Mouse (Mus musculus): ENCODE results near the gene Nupr1l. TPM values are rescaled to one million over a fixed set of nuclear protein-coding genes. Genes with fewer than 3 reads are reported as not detected.
"Not testable (repeated sequence)": the region's sequence is repeated elsewhere in the genome, so short reads cannot be mapped to it uniquely, and the experiment has no call there.

Nupr1l gene
- under 1 TPM; 0.57 to 0.83 TPM for total RNA-seq (2021)
- long read RNA-seq, experiment 1, partial matches to known transcripts, result 0 of 3 reads
- long read RNA-seq, experiment 1, other reads (novel, unspliced or antisense), result 0 of 3 reads
- long read RNA-seq, experiment 2, result 0 reads

GRCm38 (mm10) chr5:129908242-129908965 is at the start of gene Nupr1l:
Gene Nupr1l (plus strand): TSS chr5:129908540.
- peak; percentile 90 to 91 for DNase-seq
- intact Hi-C loops (cut with DNase I), result no loop called here

DNA sequence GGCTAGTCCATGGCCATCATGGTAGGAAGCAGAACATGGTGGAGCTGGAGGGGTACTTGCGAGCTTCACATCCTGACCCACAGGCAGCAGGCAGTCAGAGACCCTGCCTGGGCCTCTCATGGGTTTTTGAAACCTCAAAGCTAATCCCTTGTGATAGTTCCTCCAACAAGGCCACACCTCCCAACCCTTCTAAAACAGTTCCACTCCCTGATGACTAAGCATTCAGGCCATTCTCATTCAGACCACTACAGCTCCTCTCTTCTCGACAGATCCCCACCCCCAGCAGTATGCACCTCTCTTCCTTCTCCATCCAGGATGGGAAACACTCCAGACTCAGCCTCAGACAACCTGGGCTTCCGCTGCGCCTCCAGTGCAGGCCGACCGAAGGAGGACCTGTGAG is 46.0 kb upstream of the Nupr1l start:
- intact Hi-C loops (cut with DNase I), result no loop called here

GRCm38 (mm10) chr5:129864467-129864866 is 43.9 kb upstream of the Nupr1l start:
- DNase-seq, result peak; percentile 51 to 58
- intact Hi-C loops (cut with DNase I), result loop anchor here (2.0 kb wide), 1 partner anchor 14 kb away; no protein-coding TSS in a partner anchor

More for the DNA sequence above, 46.0 kb upstream of the Nupr1l start:
- DNase-seq, result no peak

DNA sequence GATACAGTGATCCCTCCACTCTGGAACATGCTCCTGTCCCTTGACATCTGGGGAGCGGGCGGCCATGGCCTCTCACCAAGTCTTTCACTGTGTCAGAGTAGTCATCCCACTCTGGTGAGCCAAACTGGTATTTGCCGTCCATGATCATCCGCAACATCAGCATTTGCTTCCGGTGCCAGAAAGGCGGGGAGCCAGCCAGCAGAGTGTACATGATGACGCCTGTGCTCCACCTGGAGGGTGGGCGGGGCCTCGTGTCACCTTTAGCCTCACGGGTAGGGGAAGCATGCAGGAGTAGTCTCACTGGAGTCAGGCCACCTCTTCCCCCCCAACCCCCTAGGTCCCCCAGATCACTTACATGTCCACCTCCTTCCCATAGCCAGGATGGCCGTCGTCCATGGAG is 42.5 kb upstream of the Nupr1l start:
- intact Hi-C loops (cut with DNase I), result loop anchor here (2.0 kb wide), 1 partner anchor 13 kb away; no protein-coding TSS in a partner anchor

DNA sequence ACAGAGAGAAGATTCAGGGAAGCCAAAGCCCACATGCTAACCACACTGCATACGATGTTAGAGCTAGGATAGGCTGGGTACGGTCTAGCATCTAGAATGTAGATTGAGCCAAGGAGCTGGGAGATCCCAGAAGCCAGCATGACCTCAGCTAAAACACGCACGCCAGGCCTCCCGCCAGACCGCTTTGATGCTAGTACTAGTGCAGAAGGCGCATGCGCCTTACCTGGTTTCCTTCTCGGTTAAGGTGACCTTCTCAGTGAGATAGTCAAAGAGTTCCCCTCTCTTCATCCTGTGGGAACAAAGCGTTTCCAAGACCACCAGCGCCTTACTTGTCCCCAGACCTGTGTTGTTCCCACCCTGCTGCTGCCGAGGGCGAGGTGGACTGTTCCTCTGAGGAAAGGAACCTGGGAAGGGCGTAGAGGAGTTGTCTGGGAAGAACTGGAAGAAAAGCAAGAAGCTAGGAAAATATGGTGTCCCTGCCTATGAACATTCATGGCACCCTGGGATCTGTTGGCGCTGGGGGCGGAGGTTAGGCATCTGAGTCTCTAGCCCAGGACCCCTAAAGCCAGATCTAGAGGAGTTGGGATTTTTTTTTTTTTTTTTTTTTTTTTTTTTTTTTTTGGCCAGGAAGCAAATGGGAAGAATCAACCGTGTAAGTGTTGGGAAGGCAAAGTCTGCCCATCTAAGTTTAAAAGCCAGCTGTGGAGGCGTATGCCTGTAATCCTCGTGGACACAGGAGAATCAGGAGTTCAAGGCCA is 38.9 kb upstream of the Nupr1l start:
- no peak for DNase-seq

More for the DNA sequence above, 42.5 kb upstream of the Nupr1l start:
- DNase-seq, result no peak

GRCm38 (mm10) chr5:129871238-129871637 is 37.1 kb upstream of the Nupr1l start:
- intact Hi-C loops (cut with DNase I), result no loop called here
- DNase-seq, result no peak

More for the DNA sequence above, 38.9 kb upstream of the Nupr1l start:
- intact Hi-C loops (cut with DNase I), result no loop called here

DNA sequence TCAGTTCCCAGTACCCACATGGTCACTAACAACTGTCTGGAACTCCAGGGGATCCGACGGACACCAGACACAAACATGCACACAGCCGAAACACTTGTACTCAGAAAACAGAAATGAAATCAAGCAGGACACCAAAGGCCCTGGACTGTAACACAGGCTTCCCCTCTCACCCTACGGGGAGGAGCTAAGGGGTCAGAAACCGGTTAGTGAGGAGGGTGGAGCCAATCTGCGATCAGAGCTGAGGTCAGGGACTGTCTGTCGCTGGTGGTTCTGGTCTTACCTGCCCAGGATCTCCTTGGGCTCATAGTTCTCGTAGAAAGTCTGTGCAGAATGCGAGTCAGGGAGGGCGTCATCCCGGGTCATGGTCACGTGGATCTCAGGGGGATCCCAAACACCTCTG is 34.4 kb upstream of the Nupr1l start:
- intact Hi-C loops (cut with DNase I), result no loop called here
- no peak for DNase-seq

DNA sequence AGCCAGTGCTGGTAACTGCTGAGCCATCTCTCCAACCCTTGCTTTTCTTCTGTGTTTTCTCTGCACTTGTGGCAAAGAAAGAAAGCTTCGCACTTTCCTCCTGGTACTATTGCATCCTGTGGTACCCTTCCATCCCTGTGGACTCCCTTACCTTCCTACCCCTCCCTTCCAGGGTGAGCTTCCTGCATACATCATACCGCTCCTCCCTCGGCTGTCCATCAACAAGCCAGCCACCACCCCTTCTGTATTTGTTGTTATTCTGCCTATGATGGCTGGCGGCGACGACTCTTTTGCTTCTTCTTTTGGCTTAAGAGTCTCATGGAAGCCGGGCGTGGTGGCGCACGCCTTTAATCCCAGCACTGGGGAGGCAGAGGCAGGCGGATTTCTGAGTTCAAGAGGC is 33.2 kb upstream of the Nupr1l start:
- no peak for DNase-seq
- intact Hi-C loops (cut with DNase I), result no loop called here

GRCm38 (mm10) chr5:129877731-129878455 is 30.4 kb upstream of the Nupr1l start:
- DNase-seq, result peak; percentile 36 to 51
- intact Hi-C loops (cut with DNase I), result loop anchor here (2.0 kb wide), 1 partner anchor 13 kb away; no protein-coding TSS in a partner anchor

DNA sequence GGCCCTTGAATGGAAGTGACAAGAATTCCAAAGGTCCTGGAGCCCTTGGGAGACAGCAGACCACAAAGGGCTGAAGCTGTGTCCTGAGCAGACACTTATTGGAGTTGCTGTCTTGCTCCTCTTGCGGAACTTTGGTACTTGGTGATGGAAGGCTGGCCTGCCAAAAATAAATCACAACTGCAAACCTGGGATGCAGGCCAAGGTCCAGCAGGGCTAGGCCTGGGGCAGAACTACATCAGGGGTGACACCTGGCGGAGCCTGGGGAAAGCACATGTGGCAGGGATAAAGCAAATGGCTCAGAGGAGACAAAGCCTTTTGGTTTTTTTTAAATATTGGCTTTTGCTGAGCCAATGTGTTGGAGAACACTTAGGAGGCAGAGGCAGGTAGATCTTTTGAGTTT is 29.4 kb upstream of the Nupr1l start:
- intact Hi-C loops (cut with DNase I), result loop anchor here (2.0 kb wide), 1 partner anchor 14 kb away; no protein-coding TSS in a partner anchor
- DNase-seq, result peak; percentile 81 to 86

DNA sequence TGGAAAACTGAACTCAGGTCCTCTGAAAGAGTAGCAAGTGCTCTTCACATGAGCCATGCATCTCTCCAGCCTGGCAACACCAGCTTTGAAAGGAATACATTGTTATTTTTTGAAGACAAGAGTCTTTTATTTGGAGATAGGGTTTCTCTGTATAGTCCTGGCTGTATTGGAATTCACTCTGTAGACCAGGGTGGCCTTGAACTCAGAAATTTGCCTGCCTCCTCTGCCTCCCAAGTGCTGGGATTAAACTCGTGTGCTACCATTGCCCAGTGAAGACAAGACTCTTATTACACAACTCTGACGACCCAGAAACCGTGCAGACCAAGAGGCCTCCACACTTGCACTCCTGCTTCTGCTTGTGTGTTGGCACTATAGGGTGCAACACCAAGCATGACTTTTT is 28.5 kb upstream of the Nupr1l start:
- DNase-seq, result no peak
- intact Hi-C loops (cut with DNase I), result loop anchor here (2.0 kb wide), 1 partner anchor 15 kb away; no protein-coding TSS in a partner anchor

DNA sequence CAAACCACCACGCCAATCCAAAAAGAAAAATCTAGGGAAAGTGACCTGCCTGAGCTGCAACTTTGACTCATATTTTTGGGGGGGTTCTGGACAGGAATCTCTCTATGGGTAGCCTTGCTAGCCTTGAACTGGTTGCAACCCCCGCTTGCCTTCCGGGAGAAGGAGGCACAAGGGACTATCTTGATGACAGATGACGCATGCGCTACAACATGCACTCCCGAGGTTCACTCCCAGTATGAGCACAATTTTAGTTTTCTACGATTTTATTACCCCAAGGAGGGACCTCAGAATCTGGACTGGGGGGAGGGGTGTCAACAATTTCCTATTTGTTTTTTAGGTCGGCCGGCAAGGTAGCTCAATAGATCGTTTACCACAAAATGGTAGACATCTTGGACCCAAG is 22.1 kb upstream of the Nupr1l start:
- intact Hi-C loops (cut with DNase I), result no loop called here
- DNase-seq, result no peak

- DNase-seq, result peak; percentile 90 to 94
- intact Hi-C loops (cut with DNase I), result no loop called here
Observed at GRCm38 (mm10) chr5:129886911-129887636, 21.3 kb upstream of the Nupr1l start, which contains the start of gene Chchd2. Gene Chchd2 (minus strand): TSS chr5:129887470.

DNA sequence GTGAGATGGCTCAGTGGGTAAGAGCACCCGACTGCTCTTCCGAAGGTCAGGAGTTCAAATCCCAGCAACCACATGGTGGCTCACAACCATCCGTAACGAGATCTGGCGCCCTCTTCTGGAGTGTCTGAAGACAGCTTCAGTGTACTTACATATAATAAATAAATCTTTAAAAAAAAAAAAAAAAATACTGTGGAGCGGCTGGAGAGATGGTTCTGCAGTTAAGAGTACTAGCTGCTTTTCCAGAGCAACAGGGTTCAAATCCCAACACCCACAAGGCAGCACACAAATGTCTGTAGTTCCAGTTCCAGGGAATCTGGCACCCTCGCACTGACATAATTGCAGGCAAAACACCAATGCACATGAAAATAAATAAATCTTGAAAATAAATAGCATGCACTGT is 17.9 kb upstream of the Nupr1l start:
- DNase-seq; intact Hi-C loops (cut with DNase I): not testable (repeated sequence)

GRCm38 (mm10) chr5:129895198-129896088 is 12.9 kb upstream of the Nupr1l start, which contains the start of gene Zbed5:
Gene Zbed5 (plus strand): TSS chr5:129895723.
- intact Hi-C loops (cut with DNase I), result no loop called here
- peak; percentile 84 to 87 for DNase-seq

DNA sequence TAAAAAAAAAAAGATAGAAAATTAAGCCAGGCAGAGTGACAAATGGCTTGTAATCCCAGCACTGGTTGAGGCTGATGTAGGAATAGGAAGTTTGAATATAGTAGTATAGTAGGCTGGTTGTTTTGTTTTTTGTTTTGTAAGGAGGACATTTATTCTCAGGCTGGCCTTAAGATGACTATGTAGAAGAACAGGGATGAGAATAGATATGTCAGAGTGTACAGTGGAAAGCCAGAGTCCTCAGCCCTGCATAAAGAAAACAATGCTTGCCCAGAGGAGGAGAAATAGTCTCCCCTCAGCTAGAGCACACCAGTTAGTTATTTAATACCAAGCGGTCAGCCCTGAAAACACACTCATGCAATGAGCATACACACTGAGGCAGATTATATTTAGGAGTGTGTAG is 9.9 kb upstream of the Nupr1l start, which contains the start of gene Phkg1:
Gene Phkg1, minus strand, starts transcription at position 101 of the 400 bp plus-strand sequence.
- intact Hi-C loops (cut with DNase I), result no loop called here
- no peak for DNase-seq

DNA sequence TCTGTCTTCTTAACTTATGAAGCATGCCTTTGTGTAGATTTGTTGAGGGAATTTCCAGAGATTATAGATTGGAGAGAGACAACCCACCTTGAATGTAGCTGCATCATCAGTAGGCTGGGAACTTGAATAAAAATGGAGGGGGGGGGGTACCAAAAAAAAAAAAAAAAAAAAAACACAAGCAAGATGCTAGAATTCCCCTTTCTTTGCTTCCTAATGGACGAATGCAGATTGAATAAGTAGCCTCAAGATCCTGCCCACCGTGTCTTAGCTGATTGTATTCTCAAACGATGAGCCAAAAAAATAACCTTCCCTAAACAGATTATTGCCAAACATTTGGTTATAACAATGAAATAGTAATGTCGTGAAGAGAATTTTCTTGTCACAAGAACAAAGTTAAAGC is 565 bp upstream of the Nupr1l start:
- intact Hi-C loops (cut with DNase I), result no loop called here
- DNase-seq, result no peak

GRCm38 (mm10) chr5:129909147-129909546 is 807 bp downstream of the Nupr1l start:
- intact Hi-C loops (cut with DNase I), result no loop called here
- no peak for DNase-seq

DNA sequence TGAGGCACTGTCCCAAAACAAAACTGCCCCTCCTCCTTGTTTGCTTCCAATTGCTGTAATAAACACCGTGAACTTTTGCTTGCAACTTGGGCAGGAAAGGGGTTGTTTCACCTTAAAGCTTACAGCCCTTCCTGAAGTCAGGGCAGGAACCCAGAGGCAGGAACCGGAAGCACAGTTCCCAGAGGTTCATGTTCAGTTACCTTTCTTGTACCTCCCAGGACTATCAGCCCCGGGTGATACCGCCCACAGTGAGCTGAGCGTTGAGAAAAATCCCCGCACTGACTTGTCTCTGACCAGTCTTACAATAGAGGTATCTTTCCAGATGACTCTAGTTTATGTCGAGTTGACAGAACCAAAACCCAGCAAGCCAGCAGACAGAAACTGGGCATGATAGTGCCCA is 1.3 kb downstream of the Nupr1l start:
- intact Hi-C loops (cut with DNase I), result no loop called here
- DNase-seq, result no peak
